Mouse (Mus musculus): ENCODE measurements at regions not wholly inside any gene's neighbourhood (a gene's known extent, or its start where the extent isn't known, plus 50 kb on each side); places are given as distances from the start of the nearest gene placed in this dataset.
"Not testable (repeated sequence)": the region's sequence is repeated elsewhere in the genome, so short reads cannot be mapped to it uniquely, and the experiment has no call there.

DNA sequence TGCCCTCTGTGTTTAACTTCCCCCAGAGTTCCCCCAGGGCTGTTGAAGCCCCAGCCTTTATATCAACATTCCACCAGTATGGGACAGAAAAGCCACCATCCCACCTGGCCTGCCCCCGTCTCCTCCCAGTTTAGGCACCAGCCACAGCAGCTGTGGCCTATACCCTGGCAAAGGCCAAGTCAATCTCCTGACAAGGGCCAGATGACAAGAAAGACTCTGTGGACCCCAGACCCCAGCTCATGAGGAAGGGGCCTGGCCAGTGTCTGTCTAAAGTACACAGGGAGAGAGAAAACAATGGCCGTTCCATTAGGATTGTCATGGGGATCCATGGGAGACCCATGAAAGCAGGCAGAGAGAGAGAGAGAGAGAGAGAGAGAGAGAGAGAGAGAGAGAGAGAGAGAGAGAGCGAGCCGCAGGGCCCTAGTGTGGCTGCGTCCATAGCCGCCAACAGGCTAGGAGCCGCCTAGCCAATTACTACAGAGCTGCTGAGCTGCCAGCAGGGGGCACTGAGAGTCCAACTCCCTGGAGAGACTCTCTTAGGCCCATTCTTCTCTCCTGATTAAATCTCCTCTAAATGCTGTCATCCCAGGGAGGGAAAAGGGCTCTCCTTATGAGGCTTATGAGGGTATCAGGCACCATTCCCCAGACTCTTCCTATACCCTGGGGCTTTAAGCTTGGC is 114.9 kb upstream of the Sfswap start:
- not testable (repeated sequence) for TF ChIP-seq POLR2A (IDR thresholded peaks at IDR 0.05; ENCODE audit: control insufficient read depth, low read depth, low read length); CTCF (IDR thresholded peaks at IDR 0.05; ENCODE audit: control insufficient read depth, insufficient read depth, insufficient replicate concordance, low read depth, low read length)

Measured in testis, adult 2 months (tissue).